Mouse (Mus musculus): ENCODE results near the gene Hopx. TPM values are rescaled to one million over a fixed set of nuclear protein-coding genes. Genes with fewer than 3 reads are reported as not detected.

The Hopx gene
- polyA plus RNA-seq, 1 experiment from 2014 or later: not detected

DNA sequence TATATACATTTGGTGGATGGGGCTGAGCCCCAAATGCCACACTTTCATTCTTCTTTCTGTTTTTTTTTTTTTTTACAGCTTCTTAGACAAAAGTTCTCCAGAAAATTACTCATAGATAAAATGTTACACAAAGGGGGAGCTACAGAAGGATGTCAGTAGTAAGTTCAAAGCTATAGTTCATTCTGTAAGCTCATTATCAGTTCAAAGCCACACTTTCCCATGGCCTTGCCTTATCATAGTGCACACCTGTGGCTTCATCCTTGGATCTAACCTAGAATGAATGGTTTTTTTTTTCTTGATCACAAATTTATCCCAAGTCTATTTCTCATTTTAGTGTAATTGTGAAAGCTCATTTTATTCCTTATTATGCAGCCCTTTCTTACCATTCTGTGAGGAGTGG, 75.5 kb downstream of the Hopx start:
- Histone ChIP-seq H3K4me3 (no peak overlapping the region), H3K9me3 (replicated peaks) (no peaks in the 10 kb centered on the region), H3K9ac (no peak overlapping the region), H3K27ac (no peak overlapping the region), H3K4me1 (peaks cover 15% of the 10 kb centered on the region), H3K27me3 (replicated peaks) (peaks cover 3% of the 10 kb centered on the region; the same call in 1 of the 2 replicates), H3K36me3 (no peaks in the 10 kb centered on the region), H3K4me2 (no peak overlapping the region)
- ATAC-seq: no peak

DNA sequence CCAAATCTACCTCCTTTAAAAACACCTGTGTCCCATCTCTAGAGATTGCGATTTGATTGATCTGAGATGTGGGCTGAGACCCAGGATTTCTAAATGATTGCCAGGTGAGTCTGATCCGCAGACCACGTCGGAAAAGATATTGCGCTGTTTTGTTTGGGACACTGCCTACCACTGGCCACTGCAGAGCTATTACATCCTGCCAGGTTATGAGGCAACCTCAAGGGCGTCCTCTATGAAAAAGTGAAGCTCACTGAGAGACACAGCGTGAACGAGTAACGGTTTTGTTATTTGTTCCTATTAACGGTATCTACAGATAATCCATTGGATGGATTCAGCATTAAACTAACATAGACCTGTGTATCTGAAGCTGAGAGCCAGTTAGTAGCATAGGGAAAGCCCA, 76.5 kb downstream of the Hopx start:
- Histone ChIP-seq H3K9ac (no peak overlapping the region), H3K36me3 (no peaks in the 10 kb centered on the region), H3K27me3 (replicated peaks) (peaks cover 3% of the 10 kb centered on the region; the same call in 1 of the 2 replicates), H3K4me1 (peaks cover 15% of the 10 kb centered on the region), H3K4me2 (no peak overlapping the region), H3K4me3 (no peak overlapping the region), H3K9me3 (replicated peaks) (no peaks in the 10 kb centered on the region), H3K27ac (no peak overlapping the region)
- 83% methylated on average over 10 of the region's 10 CpGs for WGBS (ENCODE audit: insufficient replicate concordance)
- ATAC-seq: no peak

Other genes starting within 250 kb of the Hopx start
- gene Aasdh, start 209.6 kb downstream of the Hopx start, polyA plus RNA-seq (2016; fragmentation: Nextera tagmentation; extraction: Ambion mirVana): 12.5 and 13.0 TPM in 2 replicates
- gene Paics, start 163.8 kb downstream of the Hopx start, polyA plus RNA-seq (2016; fragmentation: Nextera tagmentation; extraction: Ambion mirVana): 246 and 250 TPM in 2 replicates
- 49.0 and 49.2 TPM in 2 replicates for gene Ppat, start 163.5 kb downstream of the Hopx start, polyA plus RNA-seq (2016; fragmentation: Nextera tagmentation; extraction: Ambion mirVana)
- gene Srp72, start 140.4 kb downstream of the Hopx start, polyA plus RNA-seq (2016; fragmentation: Nextera tagmentation; extraction: Ambion mirVana): 58.9 and 61.9 TPM in 2 replicates
- gene Arl9, start 111.1 kb downstream of the Hopx start, polyA plus RNA-seq (2016; fragmentation: Nextera tagmentation; extraction: Ambion mirVana): not detected in 2 replicates
- 0.41 and 0.48 TPM in 2 replicates for gene Thegl, start 99.1 kb downstream of the Hopx start, polyA plus RNA-seq (2016; fragmentation: Nextera tagmentation; extraction: Ambion mirVana)
- gene Spink2, start 96.3 kb upstream of the Hopx start, polyA plus RNA-seq (2016; fragmentation: Nextera tagmentation; extraction: Ambion mirVana): 0.23 TPM in 1 of 2 replicates, not detected in the other
- gene Rest, start 150.4 kb upstream of the Hopx start, polyA plus RNA-seq (2016; fragmentation: Nextera tagmentation; extraction: Ambion mirVana): 12.3 and 12.9 TPM in 2 replicates
- gene Noa1, start 195.0 kb upstream of the Hopx start, polyA plus RNA-seq (2016; fragmentation: Nextera tagmentation; extraction: Ambion mirVana): 40.7 and 44.9 TPM in 2 replicates
- gene Polr2b, start 195.0 kb upstream of the Hopx start, polyA plus RNA-seq (2016; fragmentation: Nextera tagmentation; extraction: Ambion mirVana): 46.0 and 49.1 TPM in 2 replicates